Mouse (Mus musculus) MEL (cell line): ENCODE measurements at regions not wholly inside any gene's neighbourhood (a gene's known extent, or its start where the extent isn't known, plus 50 kb on each side); places are given as distances from the start of the nearest gene placed in this dataset.

Experiments
- DNase-seq: peaks from one replicate; pipeline ENCODE4 v3.0.0; 2011; ENCODE audit warnings: low read depth, low spot score
- H3K27ac ChIP-seq: 2 replicates; pipeline ENCODE4 v1.5.1; 2012; ENCODE audit warnings: low read depth, mild to moderate bottlenecking, control low read depth, low read length, moderate library complexity; ENCODE audit not compliant: control insufficient read depth
- H3K27me3 ChIP-seq, 2 experiments: fragments of 150-350 bp in 1 of 2; sonication (generic) in 1 of 2; 2 replicates each; pipeline ENCODE4 v1.6.1; 2012; ENCODE audit warnings: low read length in 2 of 2, mild to moderate bottlenecking in 2 of 2, improper control_type of control experiment in 1 of 2, moderate library complexity in 1 of 2; ENCODE audit not compliant: insufficient read depth in 2 of 2, control insufficient read depth in 1 of 2
- H3K36me3 ChIP-seq, 2 experiments: 2 replicates each; pipeline ENCODE4 v1.6.1; 2012 to 2014; ENCODE audit warnings: low read length in 2 of 2, improper control_type of control experiment in 1 of 2, inconsistent platforms in 1 of 2, mild to moderate bottlenecking in 1 of 2; ENCODE audit not compliant: insufficient read depth in 2 of 2, control insufficient read depth in 1 of 2
- H3K4me1 ChIP-seq, 2 experiments: fragments of 150-350 bp in 1 of 2; sonication (generic) in 1 of 2; 2 replicates each; pipeline ENCODE4 v1.6.1; 2012; ENCODE audit warnings: low read length in 2 of 2, improper control_type of control experiment in 1 of 2, mild to moderate bottlenecking in 1 of 2; ENCODE audit not compliant: insufficient read depth in 2 of 2, control insufficient read depth in 1 of 2
- H3K4me3 ChIP-seq, 2 experiments: fragments of 150-350 bp in 1 of 2; sonication (generic) in 1 of 2; 2 replicates each; pipeline ENCODE4 v1.5.1; 2012; ENCODE audit warnings: low read depth in 2 of 2, low read length in 2 of 2, mild to moderate bottlenecking in 2 of 2, moderate library complexity in 2 of 2, control low read depth in 1 of 2, improper control_type of control experiment in 1 of 2; ENCODE audit not compliant: control insufficient read depth in 1 of 2, insufficient read depth in 1 of 2
- H3K79me2 ChIP-seq: 2 replicates; pipeline ENCODE4 v1.6.1; 2012; ENCODE audit warnings: mild to moderate bottlenecking, low read length, moderate library complexity; ENCODE audit not compliant: control insufficient read depth, poor library complexity, insufficient read depth
- H3K9ac ChIP-seq: 2 replicates; pipeline ENCODE4 v1.6.1; 2012; ENCODE audit warnings: low read depth, mild to moderate bottlenecking, control low read depth, low read length, moderate library complexity; ENCODE audit not compliant: control insufficient read depth, poor library complexity, severe bottlenecking
- H3K9me3 ChIP-seq: fragments of 150-350 bp; sonication (generic); replicated peaks from 2 replicates; pipeline ENCODE4 v1.6.1; 2012; ENCODE audit warnings: mild to moderate bottlenecking, low read length, improper control_type of control experiment, moderate library complexity; ENCODE audit not compliant: insufficient read depth
- BHLHE40 ChIP-seq: IDR thresholded peaks from 2 replicates; pipeline ENCODE4 v1.6.1; 2012; ENCODE audit warnings: low read depth, mild to moderate bottlenecking, inconsistent platforms, low read length, improper control_type of control experiment, borderline replicate concordance
- CHD1 ChIP-seq: IDR thresholded peaks from 2 replicates; pipeline ENCODE4 v1.6.1; 2012; ENCODE audit warnings: low read depth, mild to moderate bottlenecking, inconsistent platforms, low read length, improper control_type of control experiment
- CHD2 ChIP-seq: IDR thresholded peaks from 2 replicates; pipeline ENCODE4 v1.6.1; 2011; ENCODE audit warnings: low read length, improper control_type of control experiment
- CTCF ChIP-seq, 3 experiments: IDR thresholded peaks in 2 of 3; conservative IDR thresholded peaks in 1 of 3; 2 replicates each; pipeline ENCODE4 v1.5.1; 2011 to 2012; ENCODE audit warnings: low read length in 3 of 3, low read depth in 2 of 3, mild to moderate bottlenecking in 2 of 3, improper control_type of control experiment in 1 of 3, inconsistent platforms in 1 of 3, mixed read lengths in 1 of 3, moderate library complexity in 1 of 3; ENCODE audit not compliant: control insufficient read depth in 1 of 3, insufficient read depth in 1 of 3, poor library complexity in 1 of 3, severe bottlenecking in 1 of 3
- ETS1 ChIP-seq: IDR thresholded peaks from 2 replicates; pipeline ENCODE4 v1.6.1; 2012; ENCODE audit warnings: low read depth, mild to moderate bottlenecking, inconsistent platforms, low read length, improper control_type of control experiment, moderate library complexity
- KAT2A ChIP-seq: conservative IDR thresholded peaks from 2 replicates; pipeline ENCODE4 v1.6.1; 2012; ENCODE audit warnings: low read depth, low read length, improper control_type of control experiment, inconsistent platforms
- MAZ ChIP-seq: IDR thresholded peaks from 2 replicates; pipeline ENCODE4 v1.6.1; 2012; ENCODE audit warnings: low read depth, mild to moderate bottlenecking, inconsistent platforms, low read length, improper control_type of control experiment
- MXI1 ChIP-seq: IDR thresholded peaks from 2 replicates; pipeline ENCODE4 v1.6.1; 2011; ENCODE audit warnings: mild to moderate bottlenecking, low read depth, low read length, improper control_type of control experiment
- MYB ChIP-seq: IDR thresholded peaks from 2 replicates; pipeline ENCODE4 v1.6.1; 2011; ENCODE audit warnings: mild to moderate bottlenecking, low read depth, low read length, improper control_type of control experiment
- POLR2AphosphoS5 ChIP-seq: IDR thresholded peaks from 2 replicates; pipeline ENCODE4 v1.6.1; 2012; ENCODE audit warnings: low read depth, borderline replicate concordance, mild to moderate bottlenecking, inconsistent platforms, low read length, moderate library complexity, mixed read lengths
- RAD21 ChIP-seq: IDR thresholded peaks from 2 replicates; pipeline ENCODE4 v1.6.1; 2011; ENCODE audit warnings: mild to moderate bottlenecking, low read depth, low read length, improper control_type of control experiment
- TBP ChIP-seq: IDR thresholded peaks from 2 replicates; pipeline ENCODE4 v1.8.0; 2011; ENCODE audit warnings: low read depth, low read length, improper control_type of control experiment
- ZMIZ1 ChIP-seq: IDR thresholded peaks from 2 replicates; pipeline ENCODE4 v1.6.1; 2012; ENCODE audit warnings: low read depth, mild to moderate bottlenecking, inconsistent platforms, low read length, improper control_type of control experiment, moderate library complexity
- ZNF384 ChIP-seq: IDR thresholded peaks from 2 replicates; pipeline ENCODE4 v1.6.1; 2012; ENCODE audit warnings: low read depth, mild to moderate bottlenecking, inconsistent platforms, low read length, improper control_type of control experiment

- Histone ChIP-seq H3K4me3 (no peak overlapping the region), H3K9ac (no peak overlapping the region), H3K9me3 (no peaks in the 10 kb centered on the region; the same call in 1 of the 2 replicates), H3K4me1 (no peaks in the 10 kb centered on the region), H3K27ac (no peak overlapping the region), H3K36me3 (no peaks in the 10 kb centered on the region), H3K27me3 (no peaks in the 10 kb centered on the region), H3K79me2 (no peaks in the 10 kb centered on the region)
- DNase-seq, result no peak
- TF ChIP-seq CHD2 (no peak), CTCF (IDR thresholded peaks at IDR 0.05 in 2 of 3, conservative IDR thresholded peaks at IDR 0.05 in 1 of 3; ENCODE audit: control insufficient read depth in 1 of 3, insufficient read depth in 1 of 3, low read depth in 2 of 3, low read length in 3 of 3, poor library complexity in 1 of 3, severe bottlenecking in 1 of 3) (no peak), ZMIZ1 (no peak), CHD1 (no peak)
Measured at GRCm38 (mm10) chr11:112870201-112871035, 88.4 kb downstream of the Sox9 start.

- H3K9ac ChIP-seq, result no peak overlapping the region
- H3K27ac ChIP-seq, result no peak overlapping the region
- no peaks in the 10 kb centered on the region; the same call in 1 of the 2 replicates for H3K9me3 ChIP-seq
- no peak for DNase-seq
- H3K79me2 ChIP-seq, result no peaks in the 10 kb centered on the region
- no peaks in the 10 kb centered on the region for H3K27me3 ChIP-seq
- TF ChIP-seq ZNF384 (no peak), POLR2AphosphoS5 (no peak), RAD21 (no peak), KAT2A (no peak), BHLHE40 (no peak), MYB (no peak), MAZ (no peak), MXI1 (no peak), ETS1 (no peak), TBP (no peak), CTCF (IDR thresholded peaks at IDR 0.05 in 2 of 3, conservative IDR thresholded peaks at IDR 0.05 in 1 of 3; ENCODE audit: control insufficient read depth in 1 of 3, insufficient read depth in 1 of 3, low read depth in 2 of 3, low read length in 3 of 3, poor library complexity in 1 of 3, severe bottlenecking in 1 of 3) (no peak)
- no peak overlapping the region for H3K4me3 ChIP-seq
- no peaks in the 10 kb centered on the region for H3K36me3 ChIP-seq
- H3K4me1 ChIP-seq, result no peaks in the 10 kb centered on the region
Measured at GRCm38 (mm10) chr11:112872677-112873367, 90.8 kb downstream of the Sox9 start.
